Mouse (Mus musculus) neural tube, embryonic 12.5 days (tissue): ENCODE measurements around the gene Afg3l1. TPM values are rescaled to one million over a fixed set of nuclear protein-coding genes. Genes with fewer than 3 reads are reported as not detected.
"Not testable (repeated sequence)": the region's sequence is repeated elsewhere in the genome, so short reads cannot be mapped to it uniquely, and the experiment has no call there.

Experiments
- ATAC-seq: fragments of 200-750 bp; cut with Nextera tagmentation; 2 replicates; pipeline ENCODE4 v1.8.0; 2017; ENCODE audit warnings: low read depth, mild to moderate bottlenecking, moderate TSS enrichment, moderate library complexity; ENCODE audit not compliant: low FRiP score
- H3K27ac ChIP-seq: fragments of 300-500 bp; sonication (generic); 2 replicates; pipeline ENCODE4 v1.5.1; 2016
- H3K27me3 ChIP-seq: fragments of 300-500 bp; sonication (generic); replicated peaks from 2 replicates; pipeline ENCODE4 v1.6.1; 2016; ENCODE audit warnings: mild to moderate bottlenecking
- H3K36me3 ChIP-seq: fragments of 300-500 bp; sonication (generic); 2 replicates; pipeline ENCODE4 v1.6.1; 2016; ENCODE audit warnings: mild to moderate bottlenecking
- H3K4me1 ChIP-seq: fragments of 300-500 bp; sonication (generic); 2 replicates; pipeline ENCODE4 v1.6.1; 2016
- H3K4me2 ChIP-seq: fragments of 300-500 bp; sonication (generic); replicated peaks from 2 replicates; pipeline ENCODE4 v1.6.1; 2016; ENCODE audit warnings: mild to moderate bottlenecking
- H3K4me3 ChIP-seq: fragments of 300-500 bp; sonication (generic); 2 replicates; pipeline ENCODE4 v1.5.1; 2016
- H3K9ac ChIP-seq: fragments of 300-500 bp; sonication (generic); 2 replicates; pipeline ENCODE4 v1.6.1; 2016; ENCODE audit warnings: mild to moderate bottlenecking
- H3K9me3 ChIP-seq: fragments of 300-500 bp; sonication (generic); 2 replicates; pipeline ENCODE4 v1.6.1; 2016; ENCODE audit warnings: mild to moderate bottlenecking
- WGBS: fragments of 180-500 bp; shearing (Covaris S2); methylation state at CpG from one replicate; pipeline ENCODE4 v1.1.7; 2016; 5-methylcytosine and 5-hydroxymethylcytosine counted together
- polyA plus RNA-seq: library from polyadenylated mRNA; unstranded; fragments of >200 nt; fragmentation: Nextera tagmentation; extraction: Ambion mirVana; gene quantifications from 2 replicates; pipeline ENCODE4 v1.2.1, GENCODE M21; 2016

Gene Afg3l1
- polyA plus RNA-seq, 1 experiment from 2014 or later: 59.8 TPM

GRCm38 (mm10) chr8:123474549-123474948 lies 3.2 kb upstream of the Afg3l1 start:
- not testable (repeated sequence) for H3K9me3 ChIP-seq, H3K4me2 ChIP-seq, H3K36me3 ChIP-seq, H3K27ac ChIP-seq, H3K27me3 ChIP-seq, H3K9ac ChIP-seq, H3K4me3 ChIP-seq, ATAC-seq
- peaks cover 18% of the 10 kb centered on the region for H3K4me1 ChIP-seq
- 68% methylated on average over 5 of the region's 5 CpGs for WGBS

DNA sequence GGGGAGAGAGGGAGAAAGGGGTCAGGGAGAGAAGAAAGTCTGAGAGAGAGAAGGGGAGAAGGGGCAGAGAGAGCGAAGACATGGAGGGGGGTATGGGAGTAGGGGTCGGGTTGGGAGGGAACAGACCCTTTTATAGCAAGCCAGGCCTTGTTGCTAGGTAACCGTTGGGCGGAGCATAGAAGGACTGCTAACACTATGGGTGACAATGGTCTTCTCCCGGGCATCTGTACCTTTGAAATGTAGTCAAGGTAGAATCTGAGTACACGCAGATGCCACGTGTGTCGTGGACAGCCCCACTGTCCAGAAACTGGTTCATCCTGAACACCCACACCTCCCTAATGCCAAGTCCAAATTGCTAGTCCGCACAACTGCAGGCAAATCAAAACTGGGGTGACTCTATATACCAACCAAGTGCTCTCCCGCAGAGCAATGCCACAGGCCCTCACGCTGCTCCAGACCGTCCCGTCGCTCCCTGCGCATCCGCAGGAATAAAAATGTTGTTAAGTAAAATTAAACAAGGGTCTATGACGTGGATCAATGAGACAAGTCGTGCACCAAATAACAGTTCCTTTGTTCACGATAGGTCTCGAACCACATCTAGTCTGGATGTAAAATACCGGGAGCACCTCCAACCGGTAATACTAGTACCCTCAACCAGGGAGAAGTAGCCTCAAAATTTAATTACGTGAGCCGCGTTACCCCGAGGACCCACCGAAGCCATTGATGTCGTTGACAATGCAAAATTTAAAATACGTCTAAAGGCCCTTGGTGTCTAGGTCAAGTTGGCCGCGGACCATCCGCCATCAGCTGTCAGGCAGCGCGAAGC lies 579 bp upstream of the Afg3l1 start:
- no peaks in the 10 kb centered on the region for H3K9me3 ChIP-seq
- peak overlapping the region; percentile 82 for H3K4me2 ChIP-seq
- no peak overlapping the region for H3K27ac ChIP-seq
- H3K4me1 ChIP-seq: peaks cover 18% of the 10 kb centered on the region
- ATAC-seq: peak; percentile 64
- H3K4me3 ChIP-seq: peak overlapping the region; percentile 89
- peak overlapping the region; percentile 84 for H3K9ac ChIP-seq
- no peaks in the 10 kb centered on the region for H3K27me3 ChIP-seq
- 6% methylated on average over 34 of the region's 34 CpGs for WGBS
- H3K36me3 ChIP-seq: peaks cover 15% of the 10 kb centered on the region

- Histone ChIP-seq H3K9ac (peak overlapping the region; percentile 84), H3K27me3 (no peaks in the 10 kb centered on the region), H3K4me1 (peaks cover 18% of the 10 kb centered on the region), H3K4me2 (peak overlapping the region; percentile 82), H3K9me3 (no peaks in the 10 kb centered on the region), H3K36me3 (peaks cover 26% of the 10 kb centered on the region), H3K27ac (no peak overlapping the region; the same call in 1 of the 2 replicates), H3K4me3 (peak overlapping the region; percentile 89)
- ATAC-seq: peak; percentile 11; the same call in 1 of the 2 replicates
- WGBS: 39% methylated on average over 16 of the region's 16 CpGs
These were observed 934 bp downstream of the Afg3l1 start for GRCm38 (mm10) chr8:123478456-123479218.

DNA sequence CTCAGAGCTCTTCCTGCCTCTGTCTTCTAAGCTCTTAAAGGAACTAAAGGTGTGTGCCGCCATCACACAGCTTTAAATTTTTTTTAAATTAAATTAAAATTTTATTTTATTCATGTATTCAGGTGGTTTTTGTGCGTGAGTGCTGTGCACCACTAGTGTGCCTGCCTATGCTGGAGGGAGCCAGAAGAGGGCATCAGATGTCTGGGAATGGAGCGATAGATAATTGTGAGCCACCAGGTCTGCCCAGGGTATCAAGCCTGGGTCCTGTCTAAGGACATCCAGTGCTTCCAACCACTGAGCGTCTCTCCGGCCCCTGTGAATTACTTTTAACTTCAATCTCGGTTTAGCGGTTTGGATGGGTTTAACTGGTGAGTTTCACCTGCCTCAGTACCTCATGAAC lies 4.9 kb downstream of the Afg3l1 start:
- 89% methylated on average over 7 of the region's 7 CpGs for WGBS
- no peaks in the 10 kb centered on the region for H3K9me3 ChIP-seq
- H3K4me1 ChIP-seq: peaks cover 10% of the 10 kb centered on the region
- H3K36me3 ChIP-seq: peaks cover 59% of the 10 kb centered on the region
- no peak overlapping the region for H3K4me3 ChIP-seq
- H3K4me2 ChIP-seq: no peak overlapping the region
- H3K27me3 ChIP-seq: no peaks in the 10 kb centered on the region
- no peak overlapping the region for H3K9ac ChIP-seq
- H3K27ac ChIP-seq: no peak overlapping the region
- no peak for ATAC-seq

GRCm38 (mm10) chr8:123491280-123492075 lies 13.8 kb downstream of the Afg3l1 start:
- Histone ChIP-seq H3K9me3 (no peaks in the 10 kb centered on the region), H3K9ac (no peak overlapping the region), H3K27ac (no peak overlapping the region), H3K4me3 (no peak overlapping the region), H3K4me2 (no peak overlapping the region), H3K4me1 (no peaks in the 10 kb centered on the region), H3K36me3 (peaks cover 97% of the 10 kb centered on the region), H3K27me3 (no peaks in the 10 kb centered on the region)
- ATAC-seq: no peak
- 93% methylated on average over 15 of the region's 15 CpGs for WGBS

DNA sequence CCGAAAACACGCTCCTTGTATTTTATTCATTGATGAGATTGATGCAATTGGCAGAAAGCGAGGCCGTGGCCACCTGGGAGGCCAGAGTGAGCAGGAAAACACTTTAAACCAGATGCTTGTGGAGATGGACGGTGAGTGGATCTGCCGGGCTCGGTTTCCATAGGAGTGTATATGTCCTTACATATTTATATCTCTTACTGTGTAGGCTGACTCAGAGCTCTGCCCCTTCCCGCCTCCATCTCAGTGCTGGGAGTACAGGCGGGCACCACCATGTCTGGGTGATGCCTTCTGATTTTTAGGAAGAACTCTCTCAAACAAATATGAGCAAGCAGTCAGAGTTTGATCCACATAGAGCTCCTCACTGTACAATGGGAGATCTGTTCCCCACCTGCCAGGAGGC lies 15.2 kb downstream of the Afg3l1 start:
- H3K27me3 ChIP-seq: no peaks in the 10 kb centered on the region
- H3K4me1 ChIP-seq: no peaks in the 10 kb centered on the region
- H3K27ac ChIP-seq: no peak overlapping the region
- no peak overlapping the region for H3K4me3 ChIP-seq
- no peak overlapping the region for H3K9ac ChIP-seq
- no peaks in the 10 kb centered on the region for H3K9me3 ChIP-seq
- no peak for ATAC-seq
- H3K36me3 ChIP-seq: peaks cover 94% of the 10 kb centered on the region
- H3K4me2 ChIP-seq: no peak overlapping the region
- WGBS: 94% methylated on average over 9 of the region's 9 CpGs

GRCm38 (mm10) chr8:123497699-123498098 lies 20.0 kb downstream of the Afg3l1 start:
- Histone ChIP-seq H3K4me1 (no peaks in the 10 kb centered on the region), H3K9me3 (no peaks in the 10 kb centered on the region), H3K27ac (no peak overlapping the region), H3K4me3 (no peak overlapping the region), H3K9ac (no peak overlapping the region), H3K27me3 (no peaks in the 10 kb centered on the region), H3K36me3 (peaks cover 95% of the 10 kb centered on the region), H3K4me2 (no peak overlapping the region)
- no peak for ATAC-seq
- WGBS: 86% methylated on average over 4 of the region's 4 CpGs

DNA sequence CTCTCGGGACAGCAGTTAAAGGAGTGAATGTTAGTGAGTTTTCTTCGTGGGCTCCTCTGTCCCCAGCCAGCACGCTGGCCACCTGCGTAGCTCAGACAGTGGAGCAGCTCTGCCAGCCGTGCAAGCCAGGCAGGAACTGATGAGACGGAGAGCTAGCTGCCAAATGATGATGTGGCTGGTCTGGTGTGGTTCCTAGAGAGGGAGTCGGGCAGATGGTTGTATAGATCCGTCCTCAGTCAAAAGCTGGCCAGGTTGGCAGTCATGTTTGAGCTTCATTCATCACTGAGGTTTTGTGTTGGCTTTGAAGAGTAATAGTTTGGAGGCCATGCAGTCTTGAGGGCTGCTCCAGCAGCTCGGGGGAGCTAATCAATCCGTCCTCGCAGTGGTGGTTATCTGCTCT lies 21.3 kb downstream of the Afg3l1 start:
- H3K9ac ChIP-seq: no peak overlapping the region
- peaks cover 4% of the 10 kb centered on the region; the same call in 1 of the 2 replicates for H3K9me3 ChIP-seq
- no peaks in the 10 kb centered on the region for H3K27me3 ChIP-seq
- H3K36me3 ChIP-seq: peaks cover 95% of the 10 kb centered on the region
- WGBS: 91% methylated on average over 11 of the region's 11 CpGs
- ATAC-seq: no peak
- H3K4me1 ChIP-seq: no peaks in the 10 kb centered on the region
- no peak overlapping the region for H3K27ac ChIP-seq
- H3K4me2 ChIP-seq: no peak overlapping the region
- no peak overlapping the region for H3K4me3 ChIP-seq

GRCm38 (mm10) chr8:123499556-123499955 lies 21.9 kb downstream of the Afg3l1 start:
- no peak overlapping the region for H3K4me2 ChIP-seq
- no peak overlapping the region for H3K4me3 ChIP-seq
- H3K27ac ChIP-seq: no peak overlapping the region
- H3K9me3 ChIP-seq: peaks cover 4% of the 10 kb centered on the region; the same call in 1 of the 2 replicates
- H3K36me3 ChIP-seq: peaks cover 95% of the 10 kb centered on the region
- no peaks in the 10 kb centered on the region for H3K4me1 ChIP-seq
- H3K27me3 ChIP-seq: no peaks in the 10 kb centered on the region
- no peak overlapping the region for H3K9ac ChIP-seq
- no peak for ATAC-seq
- WGBS: 94% methylated on average over 11 of the region's 11 CpGs

DNA sequence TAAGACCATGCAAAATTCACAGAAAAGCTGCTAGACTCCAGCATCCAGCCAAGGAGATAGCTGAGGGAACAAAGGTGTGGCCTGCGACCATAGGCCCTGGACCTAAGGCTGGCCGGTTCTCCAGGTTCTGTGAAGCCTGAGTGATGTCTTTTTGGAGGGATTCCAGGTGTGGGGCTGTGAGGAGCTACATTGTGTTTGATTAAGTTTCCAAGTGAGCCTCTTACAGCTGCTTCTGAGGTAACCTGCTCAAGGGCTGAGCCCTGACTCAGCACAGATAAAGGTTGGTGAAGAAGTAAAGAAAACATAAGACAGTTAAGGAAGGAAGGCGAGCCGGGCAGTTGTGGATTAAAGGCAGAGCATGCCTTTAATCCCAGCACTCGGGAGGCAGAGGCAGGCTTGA lies 24.5 kb downstream of the Afg3l1 start:
- peaks cover 94% of the 10 kb centered on the region for H3K36me3 ChIP-seq
- peaks cover 4% of the 10 kb centered on the region; the same call in 1 of the 2 replicates for H3K9me3 ChIP-seq
- ATAC-seq: no peak
- H3K27me3 ChIP-seq: no peaks in the 10 kb centered on the region
- H3K4me3 ChIP-seq: no peak overlapping the region
- 96% methylated on average over 5 of the region's 5 CpGs for WGBS
- no peak overlapping the region for H3K27ac ChIP-seq
- H3K4me1 ChIP-seq: no peaks in the 10 kb centered on the region
- no peak overlapping the region for H3K4me2 ChIP-seq
- no peak overlapping the region for H3K9ac ChIP-seq

DNA sequence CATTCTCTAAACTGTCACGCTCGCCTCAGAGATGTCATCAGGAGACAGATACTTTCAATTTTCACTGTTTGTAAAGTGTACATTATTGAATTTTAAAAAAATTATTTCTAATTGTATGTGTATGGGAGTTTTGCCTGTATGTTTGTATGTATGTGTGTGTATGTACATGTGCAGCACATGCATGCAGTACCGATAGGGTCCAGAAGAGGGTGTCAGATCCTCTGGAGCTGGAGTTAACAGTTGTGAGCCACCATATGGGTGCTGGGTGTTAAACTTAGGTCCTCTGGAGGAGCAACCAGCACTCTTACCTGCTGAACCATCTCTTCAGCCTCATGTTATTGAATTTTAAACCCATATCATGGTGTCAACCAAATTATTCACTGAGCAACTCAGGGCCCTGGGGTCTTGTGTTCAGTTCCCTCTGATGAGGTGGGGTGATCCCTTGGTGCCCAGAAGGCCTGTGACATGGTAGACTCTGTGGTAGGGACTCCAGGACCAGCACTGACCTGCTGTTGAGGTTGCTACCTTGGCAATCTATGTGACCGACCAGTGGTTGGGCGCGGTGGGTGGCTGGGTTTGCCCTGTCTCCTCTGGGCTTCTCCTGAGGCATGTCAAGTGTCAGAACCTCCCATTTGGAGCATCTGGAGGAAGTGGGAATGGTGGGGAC lies 26.2 kb downstream of the Afg3l1 start:
- peaks cover 98% of the 10 kb centered on the region for H3K36me3 ChIP-seq
- H3K4me1 ChIP-seq: no peaks in the 10 kb centered on the region
- peaks cover 4% of the 10 kb centered on the region; the same call in 1 of the 2 replicates for H3K9me3 ChIP-seq
- H3K27me3 ChIP-seq: no peaks in the 10 kb centered on the region
- H3K4me3 ChIP-seq: no peak overlapping the region
- no peak for ATAC-seq
- H3K4me2 ChIP-seq: no peak overlapping the region
- H3K9ac ChIP-seq: no peak overlapping the region
- over 99% methylated on average over 6 of the region's 6 CpGs for WGBS
- H3K27ac ChIP-seq: no peak overlapping the region
